Mouse (Mus musculus): ENCODE data around the gene Tex21. TPM values are rescaled to one million over a fixed set of nuclear protein-coding genes. Genes with fewer than 3 reads are reported as not detected.

Tex21 gene
- not detected for polyA plus RNA-seq (2017; shearing (Covaris generic))

DNA sequence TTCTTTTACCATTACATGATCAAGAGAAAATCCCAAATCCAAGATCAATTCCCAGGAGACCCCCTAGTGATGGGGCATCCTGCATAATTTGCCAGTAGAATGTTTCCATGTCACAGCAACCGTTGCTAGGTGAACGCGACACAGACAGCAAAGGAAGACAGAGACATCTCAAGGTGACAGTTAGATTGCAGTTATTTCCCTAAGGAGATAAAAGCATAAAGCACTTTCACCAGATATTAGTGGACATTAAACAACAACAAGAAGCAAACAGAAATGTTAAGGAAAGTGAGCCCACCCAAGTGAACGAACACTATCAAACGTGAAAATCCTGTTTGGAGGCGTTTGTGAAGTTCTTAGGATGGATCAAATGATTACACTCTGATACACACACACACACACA lies at the start of gene Tex21:
Tex21 (minus strand) TSS at position 101 of the 400 bp plus-strand sequence.

DNA sequence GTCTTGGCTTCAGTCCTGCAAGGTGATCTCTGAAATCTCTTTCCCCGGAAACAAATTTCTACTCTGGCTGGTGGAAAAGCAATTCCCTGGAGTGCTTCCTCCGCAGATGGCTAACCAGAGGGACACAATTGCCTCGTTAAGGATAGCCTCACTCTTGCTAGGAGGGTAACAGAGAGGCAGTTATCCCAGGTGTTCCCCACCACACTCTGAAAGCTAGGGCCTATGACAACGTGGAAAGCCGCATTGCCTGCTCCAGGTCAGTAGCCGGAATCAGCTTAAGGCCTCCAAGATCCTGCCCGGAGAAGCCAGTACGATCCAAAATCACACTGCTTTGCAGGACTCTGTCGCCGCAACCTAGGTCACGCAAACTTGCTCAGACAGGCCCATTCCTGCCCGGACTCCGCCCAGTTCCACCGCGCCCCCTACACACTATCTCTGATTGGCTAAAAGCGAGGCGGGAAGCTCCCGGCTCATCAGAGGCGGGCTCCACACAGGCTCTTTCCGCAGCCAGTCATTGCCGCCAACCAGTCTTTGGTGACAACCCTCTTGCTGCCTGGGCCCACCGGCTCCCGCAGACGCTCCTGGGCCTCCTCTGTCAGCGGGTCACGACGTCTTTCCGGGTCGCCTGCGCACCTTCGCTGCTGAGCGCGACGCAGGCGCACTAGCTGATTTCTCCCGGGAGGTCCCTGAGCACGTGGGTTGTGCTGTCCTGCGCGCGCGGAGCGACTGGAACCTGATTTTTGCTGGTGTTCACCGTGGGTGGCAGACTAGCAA lies 8.4 kb upstream of the Tex21 start, which contains the start of gene Mthfd1:
Mthfd1 (plus strand) TSS at position 574 of the 774 bp plus-strand sequence.

DNA sequence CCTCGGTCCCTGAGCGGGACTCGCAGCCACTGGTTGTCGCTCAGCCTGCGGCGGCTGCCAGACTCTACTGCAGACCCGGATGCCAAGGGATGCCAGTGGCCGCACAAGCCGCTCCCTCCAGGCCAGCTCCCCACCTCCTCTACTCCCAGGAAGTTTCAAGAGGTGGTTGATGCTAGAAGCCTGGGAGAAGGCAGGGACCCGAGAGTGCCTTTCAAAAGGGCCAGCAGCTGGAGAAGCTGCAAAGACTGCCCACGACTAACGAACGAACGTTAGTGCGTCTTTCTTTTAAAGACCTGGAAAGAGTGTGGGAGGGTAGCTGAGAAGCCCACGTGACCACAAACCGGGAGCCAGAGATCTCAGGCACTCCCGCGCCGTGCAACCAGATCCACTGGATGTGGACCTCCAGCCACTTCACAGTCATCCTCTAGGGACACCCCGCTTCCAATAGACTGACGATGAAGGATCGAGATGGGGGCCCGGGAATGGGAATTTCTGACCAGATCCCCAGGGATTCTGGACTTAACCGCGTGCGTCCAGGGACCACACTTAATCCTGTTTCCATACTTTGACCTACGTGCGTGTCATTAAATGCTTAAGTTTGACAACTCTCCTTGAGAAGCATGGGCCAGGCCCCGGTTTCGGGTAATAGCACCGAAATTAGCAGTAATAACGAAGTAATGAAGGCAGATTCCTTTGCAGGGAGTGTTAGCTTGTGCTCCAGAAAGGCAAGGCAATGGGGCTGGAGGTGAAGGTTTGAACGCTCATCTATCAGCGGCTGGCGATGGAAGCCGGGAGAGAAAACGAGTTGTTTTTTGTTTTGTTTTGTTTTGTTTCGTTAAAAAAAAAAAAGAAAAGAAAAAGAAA lies 69.3 kb downstream of the Tex21 start, which contains the start of gene Esr2:
Esr2 (minus strand) TSS at position 260 of the 864 bp plus-strand sequence.

Other genes starting within 250 kb of the Tex21 start
- not detected for gene Esr2, start 69.5 kb downstream of the Tex21 start, polyA plus RNA-seq (2017; shearing (Covaris generic))
- 39.3 TPM for gene Mthfd1, start 8.6 kb upstream of the Tex21 start, polyA plus RNA-seq (2017; shearing (Covaris generic))
- 0.99 TPM for gene Akap5, start 78.1 kb upstream of the Tex21 start, polyA plus RNA-seq (2017; shearing (Covaris generic))
- gene Zbtb25, start 122.9 kb upstream of the Tex21 start, polyA plus RNA-seq (2017; shearing (Covaris generic)) = 170 TPM
- gene Zbtb1, start 123.5 kb upstream of the Tex21 start, polyA plus RNA-seq (2017; shearing (Covaris generic)) = 33.4 TPM
- 11.3 TPM for gene Hspa2, start 157.4 kb upstream of the Tex21 start, polyA plus RNA-seq (2017; shearing (Covaris generic))
- gene Ppp1r36, start 170.8 kb upstream of the Tex21 start, polyA plus RNA-seq (2017; shearing (Covaris generic)) = not detected

All from effector memory CD4-positive, alpha-beta T cell, adult 5 months (primary cell).